Mouse (Mus musculus) spleen, adult 2 months (tissue): Measurements from ENCODE around the gene Cyld. TPM values are rescaled to one million over a fixed set of nuclear protein-coding genes. Genes with fewer than 3 reads are reported as not detected.
"Not testable (repeated sequence)": the region's sequence is repeated elsewhere in the genome, so short reads cannot be mapped to it uniquely, and the experiment has no call there.

ENCODE experiments used
- DNase-seq, 2 experiments: peaks; one replicate each; pipeline versions ENCODE4 v3.0.0 to v3.0.0-alpha.2; 2012 to 2021; ENCODE audit warnings: low spot score in 2 of 2, low read depth in 1 of 2
- H3K27ac ChIP-seq: fragments of 200-500 bp; 2 replicates; pipeline ENCODE4 v1.5.1; 2012; ENCODE audit warnings: low read length, inconsistent platforms; ENCODE audit not compliant: insufficient read depth
- H3K27me3 ChIP-seq: fragments of 200-500 bp; 2 replicates; pipeline ENCODE4 v1.6.1; 2012; ENCODE audit warnings: mild to moderate bottlenecking, moderate library complexity, low read length, inconsistent platforms; ENCODE audit not compliant: control insufficient read depth, insufficient read depth
- H3K36me3 ChIP-seq: fragments of 200-500 bp; 2 replicates; pipeline ENCODE4 v1.6.1; 2012; ENCODE audit warnings: mild to moderate bottlenecking, low read length, inconsistent platforms; ENCODE audit not compliant: control insufficient read depth, insufficient read depth
- H3K4me1 ChIP-seq: fragments of 200-500 bp; 2 replicates; pipeline ENCODE4 v1.6.1; 2011; ENCODE audit warnings: inconsistent platforms; ENCODE audit not compliant: control insufficient read depth, insufficient read depth, insufficient read length
- H3K4me3 ChIP-seq: fragments of 200-500 bp; 2 replicates; pipeline ENCODE4 v1.5.1; 2011; ENCODE audit warnings: mild to moderate bottlenecking, inconsistent platforms; ENCODE audit not compliant: insufficient read depth, insufficient read length; ENCODE audit errors: extremely low read depth
- CTCF ChIP-seq: fragments of 200-500 bp; IDR thresholded peaks from 2 replicates; pipeline ENCODE4 v1.5.1; 2011; ENCODE audit warnings: mild to moderate bottlenecking, inconsistent platforms; ENCODE audit not compliant: insufficient read depth, insufficient read length, insufficient replicate concordance; ENCODE audit errors: extremely low read depth
- POLR2A ChIP-seq: fragments of 200-500 bp; IDR thresholded peaks from 2 replicates; pipeline ENCODE4 v1.6.1; 2011; ENCODE audit warnings: low read depth, low read length, inconsistent platforms
- WGBS: fragments of 180-500 bp; shearing (Covaris S2); methylation state at CpG from one replicate; pipeline ENCODE4 v1.1.7; 2018; 5-methylcytosine and 5-hydroxymethylcytosine counted together
- polyA plus RNA-seq: library from polyadenylated mRNA; depleted of rRNA; stranded (reverse); fragments of >200 nt; gene quantifications from 2 replicates; pipeline ENCODE4 v1.2.3, GENCODE M21; 2012

Cyld gene
- polyA plus RNA-seq, 1 experiment = 10.1 TPM

GRCm38 (mm10) chr8:88780142-88780541 is 83.3 kb downstream of the Cyld start:
- DNase-seq = no peak
- TF ChIP-seq POLR2A (no peak), CTCF (no peak)
- H3K36me3 ChIP-seq = no peaks in the 10 kb centered on the region
- H3K27ac ChIP-seq = no peak overlapping the region
- no peaks in the 10 kb centered on the region for H3K27me3 ChIP-seq
- H3K4me3 ChIP-seq = no peak overlapping the region
- 81% methylated on average over 3 of the region's 3 CpGs for WGBS
- H3K4me1 ChIP-seq = no peaks in the 10 kb centered on the region

DNA sequence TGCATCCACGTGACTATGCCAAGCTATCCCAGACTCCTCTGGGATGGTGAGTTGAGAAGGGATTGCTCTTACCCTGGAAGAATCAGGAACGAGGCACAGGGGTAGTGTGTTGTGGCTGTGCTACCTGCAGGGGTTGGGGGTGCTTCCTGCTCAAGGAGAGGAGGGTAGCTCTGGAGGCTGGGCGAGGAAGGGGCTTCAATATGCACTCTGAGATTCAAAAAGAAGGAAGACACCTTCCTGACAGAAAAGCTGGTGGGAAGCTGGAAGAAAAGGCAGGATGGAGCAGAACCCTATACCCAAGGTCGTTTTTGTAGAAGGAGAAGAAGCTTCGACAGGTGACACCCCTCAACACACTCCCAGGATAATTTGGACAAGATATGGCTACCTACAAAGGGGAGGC is 84.5 kb downstream of the Cyld start:
- DNase-seq = no peak
- no peak for TF ChIP-seq POLR2A
- TF ChIP-seq CTCF = no peak
- Histone ChIP-seq H3K27me3 (no peaks in the 10 kb centered on the region), H3K4me3 (no peak overlapping the region), H3K36me3 (no peaks in the 10 kb centered on the region), H3K27ac (no peak overlapping the region), H3K4me1 (no peaks in the 10 kb centered on the region)
- WGBS = 79% methylated on average over 5 of the region's 5 CpGs

- no peaks in the 10 kb centered on the region for H3K27me3 ChIP-seq
- WGBS = 73% methylated on average over 1 of the region's 1 CpGs
- no peak overlapping the region for H3K4me3 ChIP-seq
- no peak overlapping the region for H3K27ac ChIP-seq
- no peaks in the 10 kb centered on the region for H3K36me3 ChIP-seq
- H3K4me1 ChIP-seq = no peaks in the 10 kb centered on the region
- DNase-seq = no peak
- TF ChIP-seq POLR2A (no peak), CTCF (no peak)
Measured at GRCm38 (mm10) chr8:88783722-88784121, 86.9 kb downstream of the Cyld start.

- not testable (repeated sequence) for H3K27ac ChIP-seq, DNase-seq, H3K36me3 ChIP-seq, H3K4me3 ChIP-seq, H3K27me3 ChIP-seq, H3K4me1 ChIP-seq
- 77% methylated on average over 3 of the region's 3 CpGs for WGBS
Measured at GRCm38 (mm10) chr8:88788335-88788734, 91.5 kb downstream of the Cyld start.

- Histone ChIP-seq H3K27me3 (no peaks in the 10 kb centered on the region), H3K4me3 (no peak overlapping the region), H3K4me1 (no peaks in the 10 kb centered on the region), H3K36me3 (no peaks in the 10 kb centered on the region), H3K27ac (no peak overlapping the region)
- 78% methylated on average over 8 of the region's 8 CpGs for WGBS
- DNase-seq = no peak
- TF ChIP-seq CTCF = no peak
- TF ChIP-seq POLR2A = no peak
Measured at GRCm38 (mm10) chr8:88792691-88793323, 96.0 kb downstream of the Cyld start.

DNA sequence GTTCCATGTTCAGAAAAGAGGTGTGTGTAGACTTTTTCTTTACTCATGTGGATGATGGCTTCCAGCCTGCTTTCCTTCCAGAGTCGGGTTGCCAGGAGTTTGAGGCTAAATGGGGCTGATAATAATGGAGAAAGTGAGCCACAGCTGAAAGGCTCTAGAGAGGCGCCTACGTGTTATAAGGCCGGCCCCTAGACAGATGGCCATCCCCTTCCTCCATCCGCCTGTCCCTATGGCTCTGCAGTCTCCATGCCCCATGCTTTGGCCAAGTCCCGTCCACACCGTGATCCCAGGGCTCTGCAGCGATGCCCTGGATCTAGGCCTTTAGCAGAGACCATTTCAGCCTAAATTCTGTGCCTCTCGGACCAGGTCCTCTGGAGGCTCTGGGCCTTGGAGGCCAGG is 96.5 kb downstream of the Cyld start:
- TF ChIP-seq POLR2A (no peak), CTCF (no peak)
- H3K4me1 ChIP-seq = no peaks in the 10 kb centered on the region
- no peak for DNase-seq
- H3K4me3 ChIP-seq = no peak overlapping the region
- no peaks in the 10 kb centered on the region for H3K27me3 ChIP-seq
- no peaks in the 10 kb centered on the region for H3K36me3 ChIP-seq
- 89% methylated on average over 9 of the region's 9 CpGs for WGBS
- no peak overlapping the region for H3K27ac ChIP-seq

DNA sequence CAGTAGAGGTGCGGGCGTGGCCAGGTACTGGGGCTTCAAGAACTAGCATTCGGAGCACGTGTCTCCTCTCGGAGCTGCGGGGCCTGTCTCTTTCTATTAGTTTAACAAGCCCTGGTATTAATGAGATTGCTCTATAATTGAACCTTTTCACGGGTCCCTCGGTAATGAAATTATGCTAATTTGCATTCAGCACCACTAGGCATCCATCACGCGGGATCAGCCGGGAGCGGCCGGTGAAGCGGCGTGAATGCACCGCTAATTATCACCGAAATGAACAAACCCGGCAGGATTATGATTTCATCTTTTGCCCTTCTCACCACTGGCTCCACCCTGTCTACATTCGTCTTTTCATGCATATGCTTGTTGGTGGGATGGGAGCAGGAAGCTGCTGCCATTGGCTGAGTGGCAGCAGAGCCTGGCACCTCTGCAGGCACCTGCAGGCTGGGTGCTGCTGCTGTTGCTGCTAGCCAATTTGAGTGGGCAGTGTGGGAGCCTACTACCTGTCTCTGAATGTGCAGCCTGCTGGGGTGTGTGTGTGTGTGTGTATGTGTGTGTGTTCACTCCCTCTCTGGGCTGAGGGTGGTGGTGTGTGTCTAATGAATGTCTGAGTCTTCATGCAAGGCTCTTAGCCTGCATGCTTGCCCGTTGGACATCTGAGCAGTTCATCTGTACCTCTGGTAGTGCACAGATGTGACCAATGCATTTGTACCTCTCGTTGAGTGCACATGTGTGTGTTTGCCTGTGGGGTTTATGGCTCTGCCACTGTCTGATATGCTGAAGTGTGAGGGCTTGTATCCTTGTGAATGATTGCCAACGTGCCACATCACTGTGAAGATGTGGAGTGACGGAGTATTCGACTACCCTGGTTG is 97.2 kb downstream of the Cyld start:
- Histone ChIP-seq H3K36me3 (no peaks in the 10 kb centered on the region), H3K27me3 (no peaks in the 10 kb centered on the region), H3K27ac (no peak overlapping the region), H3K4me1 (no peaks in the 10 kb centered on the region), H3K4me3 (no peak overlapping the region)
- 90% methylated on average over 24 of the region's 24 CpGs for WGBS
- DNase-seq = no peak
- TF ChIP-seq POLR2A = no peak
- no peak for TF ChIP-seq CTCF
